Mouse (Mus musculus) lung, embryonic 14.5 days (tissue): Measurements from ENCODE around the gene Tmub2. TPM values are rescaled to one million over a fixed set of nuclear protein-coding genes. Genes with fewer than 3 reads are reported as not detected.
A peak's percentile ranks its signal among the peaks of the same experiment; 100 is the strongest.

Source experiments
- ATAC-seq: fragments of 200-750 bp; cut with Nextera tagmentation; 2 replicates; pipeline ENCODE4 v1.8.0; 2017; ENCODE audit warnings: mild to moderate bottlenecking, moderate TSS enrichment, moderate library complexity; ENCODE audit not compliant: insufficient read depth
- DNase-seq: peaks from one replicate; pipeline ENCODE4 v3.0.0-alpha.2; 2015
- H3K27ac ChIP-seq: fragments of 300-500 bp; sonication (generic); 2 replicates; pipeline ENCODE4 v1.5.1; 2014; ENCODE audit warnings: low read depth, mild to moderate bottlenecking, moderate library complexity
- H3K27me3 ChIP-seq: fragments of 300-500 bp; sonication (generic); 2 replicates; pipeline ENCODE4 v1.6.1; 2014; ENCODE audit warnings: low read length, control low read depth; ENCODE audit not compliant: insufficient read depth
- H3K36me3 ChIP-seq: fragments of 300-500 bp; sonication (generic); 2 replicates; pipeline ENCODE4 v1.6.1; 2014; ENCODE audit warnings: control low read depth; ENCODE audit not compliant: insufficient read depth
- H3K4me1 ChIP-seq: fragments of 300-500 bp; sonication (generic); 2 replicates; pipeline ENCODE4 v1.6.1; 2014; ENCODE audit warnings: antibody characterized with exemption, control low read depth; ENCODE audit not compliant: insufficient read depth
- H3K4me2 ChIP-seq: fragments of 300-500 bp; sonication (generic); 2 replicates; pipeline ENCODE4 v1.6.1; 2014; ENCODE audit warnings: mild to moderate bottlenecking
- H3K4me3 ChIP-seq: fragments of 300-500 bp; sonication (generic); 2 replicates; pipeline ENCODE4 v1.5.1; 2014; ENCODE audit warnings: low read depth, low read length
- H3K9ac ChIP-seq: fragments of 300-500 bp; sonication (generic); 2 replicates; pipeline ENCODE4 v1.6.1; 2014
- H3K9me3 ChIP-seq: fragments of 300-500 bp; sonication (generic); 2 replicates; pipeline ENCODE4 v1.6.1; 2016; ENCODE audit warnings: low read depth, low read length, control low read depth
- CTCF ChIP-seq: IDR thresholded peaks from 2 replicates; pipeline ENCODE4 v1.5.1; 2016; ENCODE audit warnings: antibody characterized with exemption, low read depth
- WGBS: fragments of 180-500 bp; shearing (Covaris S2); extraction: QIAGEN DNeasy Blood & Tissue Kit; methylation state at CpG from one replicate; pipeline ENCODE4 v1.1.7; 2014; 5-methylcytosine and 5-hydroxymethylcytosine counted together
- polyA plus RNA-seq: library from polyadenylated mRNA; unstranded; fragments of >200 nt; fragmentation: Nextera tagmentation; extraction: Ambion mirVana; gene quantifications from 2 replicates; pipeline ENCODE4 v1.2.1, GENCODE M21; 2014

Gene Tmub2
- polyA plus RNA-seq, 1 experiment from 2014 or later: 49.9 TPM

GRCm38 (mm10) chr11:102308104-102308503, 23.4 kb downstream of the Tmub2 start:
- H3K4me1 ChIP-seq: 0 out of 2 replicates have a peak, but pooled peaks cover 5% of the 10 kb centered on the region
- ATAC-seq (no peak), DNase-seq (no peak)
- H3K9me3 ChIP-seq: no peaks in the 10 kb centered on the region
- H3K9ac ChIP-seq: no peak overlapping the region
- H3K36me3 ChIP-seq: peaks cover 66% of the 10 kb centered on the region
- H3K27ac ChIP-seq: no peak overlapping the region
- TF ChIP-seq CTCF: no peak
- H3K4me3 ChIP-seq: no peak overlapping the region
- WGBS: 83% methylated on average over 9 of the region's 9 CpGs
- no peak overlapping the region for H3K4me2 ChIP-seq
- H3K27me3 ChIP-seq: no peaks in the 10 kb centered on the region

- peaks cover 75% of the 10 kb centered on the region for H3K36me3 ChIP-seq
- H3K9me3 ChIP-seq: no peaks in the 10 kb centered on the region
- 0 out of 2 replicates have a peak, but pooled peaks cover 5% of the 10 kb centered on the region for H3K4me1 ChIP-seq
- TF ChIP-seq CTCF: peak; percentile 99
- peak overlapping the region; percentile 37 for H3K4me3 ChIP-seq
- peak overlapping the region; percentile 62 for H3K4me2 ChIP-seq
- H3K27me3 ChIP-seq: no peaks in the 10 kb centered on the region
- peak; percentile 94 for ATAC-seq
- peak overlapping the region; percentile 72 for H3K27ac ChIP-seq
- peak; percentile 99 for DNase-seq
- H3K9ac ChIP-seq: peak overlapping the region; percentile 27
- WGBS: under 1% methylated on average over 27 of the region's 27 CpGs
Observed at GRCm38 (mm10) chr11:102308979-102309378, 24.2 kb downstream of the Tmub2 start.

GRCm38 (mm10) chr11:102309821-102310617, 25.3 kb downstream of the Tmub2 start:
- Histone ChIP-seq H3K4me3 (peak overlapping the region; percentile 37), H3K36me3 (peaks cover 86% of the 10 kb centered on the region), H3K4me2 (peak overlapping the region; percentile 62), H3K4me1 (0 out of 2 replicates have a peak, but pooled peaks cover 5% of the 10 kb centered on the region), H3K9ac (peak overlapping the region; percentile 27), H3K27me3 (no peaks in the 10 kb centered on the region), H3K9me3 (no peaks in the 10 kb centered on the region), H3K27ac (peak overlapping the region; percentile 72; the same call in 1 of the 2 replicates)
- no peak; the same call in 1 of the 2 replicates for TF ChIP-seq CTCF
- DNase-seq (no peak), ATAC-seq (no peak)
- 83% methylated on average over 22 of the region's 22 CpGs for WGBS

GRCm38 (mm10) chr11:102310768-102311695, 26.3 kb downstream of the Tmub2 start:
- ATAC-seq (no peak), DNase-seq (peak; percentile 10)
- Histone ChIP-seq H3K4me2 (peak overlapping the region; percentile 33; the same call in 1 of the 2 replicates), H3K27ac (no peak overlapping the region), H3K4me3 (no peak overlapping the region), H3K9ac (no peak overlapping the region), H3K4me1 (peaks cover 8% of the 10 kb centered on the region; the same call in 1 of the 2 replicates), H3K36me3 (peaks cover 93% of the 10 kb centered on the region), H3K9me3 (no peaks in the 10 kb centered on the region), H3K27me3 (no peaks in the 10 kb centered on the region)
- TF ChIP-seq CTCF: no peak
- WGBS: 43% methylated on average over 38 of the region's 38 CpGs

GRCm38 (mm10) chr11:102311966-102312365, 27.2 kb downstream of the Tmub2 start:
- no peak for TF ChIP-seq CTCF
- H3K27me3 ChIP-seq: no peaks in the 10 kb centered on the region
- no peaks in the 10 kb centered on the region for H3K9me3 ChIP-seq
- H3K4me3 ChIP-seq: no peak overlapping the region
- WGBS: 89% methylated on average over 4 of the region's 4 CpGs
- no peak for DNase-seq
- no peak overlapping the region for H3K4me2 ChIP-seq
- no peak overlapping the region for H3K9ac ChIP-seq
- H3K36me3 ChIP-seq: peaks cover 83% of the 10 kb centered on the region
- ATAC-seq: no peak
- H3K27ac ChIP-seq: no peak overlapping the region
- peaks cover 9% of the 10 kb centered on the region; the same call in 1 of the 2 replicates for H3K4me1 ChIP-seq

GRCm38 (mm10) chr11:102312586-102312985, 27.9 kb downstream of the Tmub2 start:
- H3K4me2 ChIP-seq: no peak overlapping the region
- TF ChIP-seq CTCF: no peak
- H3K27ac ChIP-seq: no peak overlapping the region
- WGBS: 78% methylated on average over 6 of the region's 6 CpGs
- ATAC-seq (no peak), DNase-seq (no peak)
- H3K36me3 ChIP-seq: peaks cover 77% of the 10 kb centered on the region
- no peaks in the 10 kb centered on the region for H3K9me3 ChIP-seq
- H3K4me3 ChIP-seq: no peak overlapping the region
- peaks cover 9% of the 10 kb centered on the region; the same call in 1 of the 2 replicates for H3K4me1 ChIP-seq
- no peak overlapping the region for H3K9ac ChIP-seq
- no peaks in the 10 kb centered on the region for H3K27me3 ChIP-seq
